Mouse (Mus musculus): Measurements from ENCODE around the gene Itgal.

- TF ChIP-seq GATA1 (IDR thresholded peaks at IDR 0.05; ENCODE audit: low read length): no peak
- no peak for TF ChIP-seq TAL1 (IDR thresholded peaks at IDR 0.05; ENCODE audit: low read length)
These were observed 36.7 kb upstream of the Itgal start for GRCm38 (mm10) chr7:127259186-127259905.

Data from erythroblast, embryonic 14.5 days (primary cell).